Mouse (Mus musculus): ENCODE data around the gene Tmcc1. TPM values are rescaled to one million over a fixed set of nuclear protein-coding genes. Genes with fewer than 3 reads are reported as not detected.
"Not testable (repeated sequence)": the region's sequence is repeated elsewhere in the genome, so short reads cannot be mapped to it uniquely, and the experiment has no call there.

Gene Tmcc1
- total RNA-seq, 2 experiments from 2014 or later: 14.7 to 18.3 TPM

- no peak for ATAC-seq (replicated peaks; ENCODE audit: low FRiP score, poor library complexity, severe bottlenecking)
Observed at GRCm38 (mm10) chr6:116086036-116086435, 107.2 kb downstream of the Tmcc1 start.

GRCm38 (mm10) chr6:116082239-116082638 lies 111.0 kb downstream of the Tmcc1 start:
- ATAC-seq (replicated peaks; ENCODE audit: low FRiP score, poor library complexity, severe bottlenecking): no peak

- ATAC-seq (replicated peaks; ENCODE audit: low FRiP score, poor library complexity, severe bottlenecking): no peak
Observed at GRCm38 (mm10) chr6:116081375-116081774, 111.9 kb downstream of the Tmcc1 start.

GRCm38 (mm10) chr6:116080756-116081155 lies 112.5 kb downstream of the Tmcc1 start:
- no peak for ATAC-seq (replicated peaks; ENCODE audit: low FRiP score, poor library complexity, severe bottlenecking)

- no peak for ATAC-seq (replicated peaks; ENCODE audit: low FRiP score, poor library complexity, severe bottlenecking)
Observed at GRCm38 (mm10) chr6:116077608-116078007, 115.7 kb downstream of the Tmcc1 start.

- ATAC-seq (replicated peaks; ENCODE audit: low FRiP score, poor library complexity, severe bottlenecking): no peak
Observed at GRCm38 (mm10) chr6:116074892-116075291, 118.4 kb downstream of the Tmcc1 start.

- no peak for ATAC-seq (replicated peaks; ENCODE audit: low FRiP score, poor library complexity, severe bottlenecking)
Observed at GRCm38 (mm10) chr6:116073610-116074009, 119.7 kb downstream of the Tmcc1 start.

- no peak for ATAC-seq (replicated peaks; ENCODE audit: low FRiP score, poor library complexity, severe bottlenecking)
Observed at GRCm38 (mm10) chr6:116072746-116073261, 120.5 kb downstream of the Tmcc1 start.

GRCm38 (mm10) chr6:116072221-116072745 lies 121.0 kb downstream of the Tmcc1 start:
- no peak for ATAC-seq (replicated peaks; ENCODE audit: low FRiP score, poor library complexity, severe bottlenecking)

GRCm38 (mm10) chr6:116071781-116072180 lies 121.5 kb downstream of the Tmcc1 start:
- no peak for ATAC-seq (replicated peaks; ENCODE audit: low FRiP score, poor library complexity, severe bottlenecking)

GRCm38 (mm10) chr6:116070558-116070957 lies 122.7 kb downstream of the Tmcc1 start:
- ATAC-seq (replicated peaks; ENCODE audit: low FRiP score, poor library complexity, severe bottlenecking): no peak

- no peak for ATAC-seq (replicated peaks; ENCODE audit: low FRiP score, poor library complexity, severe bottlenecking)
Observed at GRCm38 (mm10) chr6:116063516-116063915, 129.8 kb downstream of the Tmcc1 start.

GRCm38 (mm10) chr6:116059542-116059941 lies 133.7 kb downstream of the Tmcc1 start:
- ATAC-seq (replicated peaks; ENCODE audit: low FRiP score, poor library complexity, severe bottlenecking): not testable (repeated sequence)

- ATAC-seq (replicated peaks; ENCODE audit: low FRiP score, poor library complexity, severe bottlenecking): no peak
Observed at GRCm38 (mm10) chr6:116058541-116059300, 134.6 kb downstream of the Tmcc1 start.

- no peak for ATAC-seq (replicated peaks; ENCODE audit: low FRiP score, poor library complexity, severe bottlenecking)
Observed at GRCm38 (mm10) chr6:116056676-116057264, 136.5 kb downstream of the Tmcc1 start.

- no peak for ATAC-seq (replicated peaks; ENCODE audit: low FRiP score, poor library complexity, severe bottlenecking)
Observed at GRCm38 (mm10) chr6:116055766-116056165, 137.5 kb downstream of the Tmcc1 start.

- ATAC-seq (replicated peaks; ENCODE audit: low FRiP score, poor library complexity, severe bottlenecking): peak; percentile 62; the same call in 1 of the 2 replicates
Observed at GRCm38 (mm10) chr6:116055001-116055471, 138.2 kb downstream of the Tmcc1 start.

GRCm38 (mm10) chr6:116047896-116048295 lies 145.4 kb downstream of the Tmcc1 start:
- no peak for ATAC-seq (replicated peaks; ENCODE audit: low FRiP score, poor library complexity, severe bottlenecking)

- ATAC-seq (replicated peaks; ENCODE audit: low FRiP score, poor library complexity, severe bottlenecking): no peak
Observed at GRCm38 (mm10) chr6:116047366-116047765, 145.9 kb downstream of the Tmcc1 start.

GRCm38 (mm10) chr6:116044039-116044438 lies 149.2 kb downstream of the Tmcc1 start:
- no peak for ATAC-seq (replicated peaks; ENCODE audit: low FRiP score, poor library complexity, severe bottlenecking)

GRCm38 (mm10) chr6:116038222-116038621 lies 155.1 kb downstream of the Tmcc1 start:
- no peak for ATAC-seq (replicated peaks; ENCODE audit: low FRiP score, poor library complexity, severe bottlenecking)

Measured in erythroblast, adult 5-6 weeks (primary cell).